ENCODE assay signal across 7 mouse cellular contexts in the genomic region with DNA sequence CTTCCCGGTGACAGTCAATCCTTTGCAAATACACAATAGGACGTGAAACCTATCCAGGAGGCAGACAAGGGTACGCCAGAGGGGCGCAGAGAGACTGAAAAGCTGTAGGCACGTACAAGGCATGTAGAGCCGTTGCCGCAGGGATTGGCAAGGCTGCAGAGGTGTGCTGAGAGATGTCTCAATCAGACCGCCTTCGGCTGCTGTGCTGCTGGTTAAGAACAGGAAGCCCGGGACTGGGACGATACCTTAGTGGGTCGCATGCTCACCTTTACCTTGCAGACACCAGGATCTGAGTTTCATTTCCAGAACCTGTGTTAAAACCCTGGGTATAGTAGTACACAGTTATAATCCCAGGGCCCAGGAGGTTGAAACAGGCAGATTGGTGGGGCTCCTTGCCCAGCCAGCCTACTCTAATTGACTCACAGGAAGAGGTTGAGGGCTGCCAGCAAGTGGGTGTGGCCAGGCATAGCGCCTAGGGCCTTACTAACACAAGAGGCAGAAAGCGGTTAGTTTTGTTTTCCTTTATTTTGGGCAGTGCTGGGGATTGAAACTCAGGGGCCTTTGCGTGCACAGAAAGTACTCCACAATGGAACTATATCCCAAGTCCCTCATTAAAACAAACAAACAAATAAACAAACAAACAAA. TPM values are rescaled to one million over a fixed set of nuclear protein-coding genes. Genes with fewer than 3 reads are reported as not detected.
DNase-seq lines count a peak whose midpoint lies in the region; ATAC-seq lines count a peak whose summit lies in the region.

No protein-coding gene starts in this region.

- DNase-seq in ZHBTc4 (ENCODE audit: low read depth, low spot score): peak; percentile 79
- peak; percentile 59 for DNase-seq in embryonic facial prominence, embryonic 10.5 days (ENCODE audit: low spot score)
- DNase-seq in limb, embryonic 10.5 days (ENCODE audit: low spot score): peak; percentile 63
- peak; percentile 63 for DNase-seq in spleen, adult 12 weeks (ENCODE audit: low spot score)

- ATAC-seq in granulocyte monocyte progenitor cell, adult 5-6 weeks (replicated peaks; ENCODE audit: poor library complexity, severe bottlenecking): peak; percentile 61
- ATAC-seq in intestine, embryonic 16.5 days: peak; percentile 62
- ATAC-seq in midbrain, embryonic 13.5 days: peak; percentile 43; the same call in 1 of the 2 replicates

- H3K4me2 ChIP-seq in intestine, embryonic 16.5 days (ENCODE audit: low read depth, low read length): peak overlapping the region; percentile 92
- H3K4me2 ChIP-seq in midbrain, embryonic 13.5 days (replicated peaks): peak overlapping the region; percentile 73

- 0 out of 2 replicates have a peak overlapping the region, but pooled peaks have one; percentile 75 for H3K9ac ChIP-seq in intestine, embryonic 16.5 days (ENCODE audit: low read depth, low read length)
- no peak overlapping the region for H3K9ac ChIP-seq in midbrain, embryonic 13.5 days (replicated peaks)

- H3K4me3 ChIP-seq in embryonic facial prominence, embryonic 10.5 days: peak overlapping the region; percentile 62
- H3K4me3 ChIP-seq in intestine, embryonic 16.5 days (ENCODE audit: low read length): peak overlapping the region; percentile 54
- H3K4me3 ChIP-seq in limb, embryonic 10.5 days: peak overlapping the region; percentile 64
- H3K4me3 ChIP-seq in midbrain, embryonic 13.5 days (replicated peaks): no peak overlapping the region; the same call in 1 of the 2 replicates

- 32% methylated on average over 15 of the region's 15 CpGs for WGBS in embryonic facial prominence, embryonic 10.5 days
- 39% methylated on average over 15 of the region's 15 CpGs for WGBS in intestine, embryonic 16.5 days
- WGBS in limb, embryonic 10.5 days: 38% methylated on average over 15 of the region's 15 CpGs
- 30% methylated on average over 15 of the region's 15 CpGs for WGBS in midbrain, embryonic 13.5 days

- H3K27ac ChIP-seq in embryonic facial prominence, embryonic 10.5 days (replicated peaks): no peak overlapping the region; the same call in 1 of the 2 replicates
- H3K27ac ChIP-seq in intestine, embryonic 16.5 days (ENCODE audit: low read length): no peak overlapping the region; the same call in none of the 2 replicates
- H3K27ac ChIP-seq in limb, embryonic 10.5 days: peak overlapping the region; percentile 87; the same call in 1 of the 2 replicates
- no peak overlapping the region for H3K27ac ChIP-seq in midbrain, embryonic 13.5 days

- H3K4me1 ChIP-seq in embryonic facial prominence, embryonic 10.5 days: peaks cover 22% of the 10 kb centered on the region
- peaks cover 10% of the 10 kb centered on the region for H3K4me1 ChIP-seq in intestine, embryonic 16.5 days (ENCODE audit: control insufficient read depth, insufficient read depth, low read length)
- peaks cover 28% of the 10 kb centered on the region for H3K4me1 ChIP-seq in limb, embryonic 10.5 days
- H3K4me1 ChIP-seq in midbrain, embryonic 13.5 days (replicated peaks): peaks cover 21% of the 10 kb centered on the region

- H3K36me3 ChIP-seq in embryonic facial prominence, embryonic 10.5 days (replicated peaks): no peaks in the 10 kb centered on the region
- H3K36me3 ChIP-seq in intestine, embryonic 16.5 days (ENCODE audit: control insufficient read depth, insufficient read depth, low read length): no peaks in the 10 kb centered on the region
- no peaks in the 10 kb centered on the region for H3K36me3 ChIP-seq in limb, embryonic 10.5 days
- H3K36me3 ChIP-seq in midbrain, embryonic 13.5 days: no peaks in the 10 kb centered on the region

- H3K27me3 ChIP-seq in embryonic facial prominence, embryonic 10.5 days (replicated peaks; ENCODE audit: low read depth, poor library complexity, severe bottlenecking): peaks cover 33% of the 10 kb centered on the region
- H3K27me3 ChIP-seq in intestine, embryonic 16.5 days (replicated peaks; ENCODE audit: control insufficient read depth, insufficient read depth, low read length): no peaks in the 10 kb centered on the region
- no peaks in the 10 kb centered on the region for H3K27me3 ChIP-seq in limb, embryonic 10.5 days (ENCODE audit: low read depth, poor library complexity, severe bottlenecking)
- peaks cover 34% of the 10 kb centered on the region for H3K27me3 ChIP-seq in midbrain, embryonic 13.5 days

- H3K9me3 ChIP-seq in embryonic facial prominence, embryonic 10.5 days: no peaks in the 10 kb centered on the region
- no peaks in the 10 kb centered on the region for H3K9me3 ChIP-seq in intestine, embryonic 16.5 days (ENCODE audit: control insufficient read depth, low read length)
- no peaks in the 10 kb centered on the region for H3K9me3 ChIP-seq in limb, embryonic 10.5 days (replicated peaks)
- no peaks in the 10 kb centered on the region for H3K9me3 ChIP-seq in midbrain, embryonic 13.5 days

RNA-seq across cellular contexts. Expression of gene Tspo, which starts 0.6 kb away (rescaled TPM):
- polyA plus RNA-seq in embryonic facial prominence, embryonic 10.5 days (2016; fragmentation: Nextera tagmentation; extraction: Ambion mirVana): 34.1 and 35.6 TPM in 2 replicates
- total RNA-seq in granulocyte monocyte progenitor cell, adult 5-6 weeks (2014; fragmentation: Nextera tagmentation): 204 and 312 TPM in 2 replicates
- total RNA-seq in granulocyte monocyte progenitor cell, adult 5-6 weeks (2017): 119 and 155 TPM in 2 replicates
- polyA plus RNA-seq in intestine, embryonic 16.5 days (2015; fragmentation: Nextera tagmentation; extraction: Ambion mirVana): 128 and 133 TPM in 2 replicates
- polyA plus RNA-seq in limb, embryonic 10.5 days (2016; fragmentation: Nextera tagmentation; extraction: Ambion mirVana): 56.8 and 60.5 TPM in 2 replicates
- polyA plus RNA-seq in midbrain, embryonic 13.5 days (2015; fragmentation: Nextera tagmentation; extraction: Ambion mirVana): 9.6 and 9.9 TPM in 2 replicates

RNA-seq across cellular contexts. Expression of gene Mcat, which starts 0.8 kb away (rescaled TPM):
- polyA plus RNA-seq in embryonic facial prominence, embryonic 10.5 days (2016; fragmentation: Nextera tagmentation; extraction: Ambion mirVana): 43.9 and 46.9 TPM in 2 replicates
- total RNA-seq in granulocyte monocyte progenitor cell, adult 5-6 weeks (2014; fragmentation: Nextera tagmentation): 10.8 and 15.3 TPM in 2 replicates
- 14.8 and 21.1 TPM in 2 replicates for total RNA-seq in granulocyte monocyte progenitor cell, adult 5-6 weeks (2017)
- 26.4 and 27.0 TPM in 2 replicates for polyA plus RNA-seq in intestine, embryonic 16.5 days (2015; fragmentation: Nextera tagmentation; extraction: Ambion mirVana)
- 50.8 and 54.1 TPM in 2 replicates for polyA plus RNA-seq in limb, embryonic 10.5 days (2016; fragmentation: Nextera tagmentation; extraction: Ambion mirVana)
- polyA plus RNA-seq in midbrain, embryonic 13.5 days (2015; fragmentation: Nextera tagmentation; extraction: Ambion mirVana): 31.8 and 35.9 TPM in 2 replicates

RNA-seq across cellular contexts. Expression of gene Ttll12, which starts 32.2 kb away (rescaled TPM):
- polyA plus RNA-seq in embryonic facial prominence, embryonic 10.5 days (2016; fragmentation: Nextera tagmentation; extraction: Ambion mirVana): 62.8 and 64.3 TPM in 2 replicates
- 15.1 and 23.6 TPM in 2 replicates for total RNA-seq in granulocyte monocyte progenitor cell, adult 5-6 weeks (2014; fragmentation: Nextera tagmentation)
- 9.7 and 10.1 TPM in 2 replicates for total RNA-seq in granulocyte monocyte progenitor cell, adult 5-6 weeks (2017)
- 29.3 and 30.2 TPM in 2 replicates for polyA plus RNA-seq in intestine, embryonic 16.5 days (2015; fragmentation: Nextera tagmentation; extraction: Ambion mirVana)
- polyA plus RNA-seq in limb, embryonic 10.5 days (2016; fragmentation: Nextera tagmentation; extraction: Ambion mirVana): 63.8 and 71.0 TPM in 2 replicates
- polyA plus RNA-seq in midbrain, embryonic 13.5 days (2015; fragmentation: Nextera tagmentation; extraction: Ambion mirVana): 47.7 and 48.0 TPM in 2 replicates

RNA-seq across cellular contexts. Expression of gene Bik, which starts 36.1 kb away (rescaled TPM):
- 2.3 TPM in 2 replicates for polyA plus RNA-seq in embryonic facial prominence, embryonic 10.5 days (2016; fragmentation: Nextera tagmentation; extraction: Ambion mirVana)
- not detected in 2 replicates for total RNA-seq in granulocyte monocyte progenitor cell, adult 5-6 weeks (2014; fragmentation: Nextera tagmentation)
- not detected in 2 replicates for total RNA-seq in granulocyte monocyte progenitor cell, adult 5-6 weeks (2017)
- 3.1 and 4.3 TPM in 2 replicates for polyA plus RNA-seq in intestine, embryonic 16.5 days (2015; fragmentation: Nextera tagmentation; extraction: Ambion mirVana)
- 1.7 and 2.6 TPM in 2 replicates for polyA plus RNA-seq in limb, embryonic 10.5 days (2016; fragmentation: Nextera tagmentation; extraction: Ambion mirVana)
- 0.80 and 1.2 TPM in 2 replicates for polyA plus RNA-seq in midbrain, embryonic 13.5 days (2015; fragmentation: Nextera tagmentation; extraction: Ambion mirVana)

RNA-seq across cellular contexts. Expression of gene Ttll1, which starts 52.1 kb away (rescaled TPM):
- 30.9 and 32.6 TPM in 2 replicates for polyA plus RNA-seq in embryonic facial prominence, embryonic 10.5 days (2016; fragmentation: Nextera tagmentation; extraction: Ambion mirVana)
- total RNA-seq in granulocyte monocyte progenitor cell, adult 5-6 weeks (2014; fragmentation: Nextera tagmentation): 5.3 and 9.0 TPM in 2 replicates
- total RNA-seq in granulocyte monocyte progenitor cell, adult 5-6 weeks (2017): 2.8 and 4.6 TPM in 2 replicates
- polyA plus RNA-seq in intestine, embryonic 16.5 days (2015; fragmentation: Nextera tagmentation; extraction: Ambion mirVana): 14.1 and 17.1 TPM in 2 replicates
- polyA plus RNA-seq in limb, embryonic 10.5 days (2016; fragmentation: Nextera tagmentation; extraction: Ambion mirVana): 22.0 and 25.8 TPM in 2 replicates
- polyA plus RNA-seq in midbrain, embryonic 13.5 days (2015; fragmentation: Nextera tagmentation; extraction: Ambion mirVana): 100 and 105 TPM in 2 replicates
